Mouse (Mus musculus) CH12.LX (cell line): ENCODE results near the gene Smyd4. TPM values are rescaled to one million over a fixed set of nuclear protein-coding genes. Genes with fewer than 3 reads are reported as not detected.

Experiments used
- DNase-seq: peaks from one replicate; pipeline ENCODE4 v3.0.0-alpha.2; 2013; ENCODE audit errors: extremely low read depth
- H3K27ac ChIP-seq: 2 replicates; pipeline ENCODE4 v1.5.1; 2012; ENCODE audit warnings: low read depth, mild to moderate bottlenecking, control low read depth, moderate library complexity; ENCODE audit not compliant: insufficient read depth
- H3K27me3 ChIP-seq: replicated peaks from 2 replicates; pipeline ENCODE3; 2012; ENCODE audit warnings: inconsistent platforms
- H3K36me3 ChIP-seq, 2 experiments: replicated peaks in 1 of 2; 2 replicates each; pipeline versions ENCODE3 to v1.6.1; 2012; ENCODE audit warnings: inconsistent platforms in 1 of 2, low read length in 1 of 2, mild to moderate bottlenecking in 1 of 2, mixed read lengths in 1 of 2, moderate library complexity in 1 of 2; ENCODE audit not compliant: control insufficient read depth in 1 of 2, insufficient read depth in 1 of 2
- H3K4me1 ChIP-seq, 2 experiments: 2 replicates each; pipeline ENCODE4 v1.6.1; 2012; ENCODE audit warnings: inconsistent platforms in 1 of 2, moderate library complexity in 1 of 2; ENCODE audit not compliant: insufficient read depth in 2 of 2, control insufficient read depth in 1 of 2
- H3K4me2 ChIP-seq: 2 replicates; pipeline ENCODE4 v1.6.1; 2012; ENCODE audit warnings: low read depth, mild to moderate bottlenecking, control low read depth; ENCODE audit not compliant: poor library complexity, insufficient read depth, severe bottlenecking
- H3K4me3 ChIP-seq, 3 experiments: fragments of 150-350 bp in 1 of 3; sonication (generic) in 1 of 3; replicated peaks in 1 of 3; 2 replicates each; pipeline versions ENCODE3 to v1.5.1; 2011 to 2012; ENCODE audit warnings: low read depth in 2 of 3, low read length in 2 of 3, mild to moderate bottlenecking in 2 of 3, moderate library complexity in 2 of 3, control low read depth in 1 of 3, improper control_type of control experiment in 1 of 3, inconsistent platforms in 1 of 3, mixed read lengths in 1 of 3; ENCODE audit not compliant: poor library complexity in 1 of 3
- H3K79me2 ChIP-seq: replicated peaks from 2 replicates; pipeline ENCODE4 v1.6.1; 2012; ENCODE audit warnings: mild to moderate bottlenecking, moderate library complexity; ENCODE audit not compliant: control insufficient read depth, poor library complexity, insufficient read depth, severe bottlenecking; ENCODE audit errors: extremely low read depth
- H3K9ac ChIP-seq: 2 replicates; pipeline ENCODE4 v1.6.1; 2012; ENCODE audit warnings: low read depth, mild to moderate bottlenecking, control low read depth, moderate library complexity; ENCODE audit not compliant: insufficient read depth
- H3K9me3 ChIP-seq: replicated peaks from 2 replicates; pipeline ENCODE3; 2012; ENCODE audit warnings: low read length, inconsistent platforms, mixed read lengths
- BHLHE40 ChIP-seq: IDR thresholded peaks from 2 replicates; pipeline ENCODE4 v1.6.1; 2011; ENCODE audit warnings: mild to moderate bottlenecking, low read depth, low read length, improper control_type of control experiment
- CHD1 ChIP-seq: IDR thresholded peaks from 2 replicates; pipeline ENCODE4 v1.6.1; 2012; ENCODE audit warnings: low read depth, low read length, improper control_type of control experiment, inconsistent platforms
- CHD2 ChIP-seq: IDR thresholded peaks from 2 replicates; pipeline ENCODE4 v1.6.1; 2011; ENCODE audit warnings: low read length, improper control_type of control experiment
- CTCF ChIP-seq, 2 experiments: IDR thresholded peaks in 1 of 2; conservative IDR thresholded peaks in 1 of 2; 2 replicates each; pipeline ENCODE4 v1.5.1; 2011 to 2012; ENCODE audit warnings: low read depth in 2 of 2, low read length in 2 of 2, improper control_type of control experiment in 1 of 2, inconsistent platforms in 1 of 2, mild to moderate bottlenecking in 1 of 2, moderate library complexity in 1 of 2
- E2F4 ChIP-seq: IDR thresholded peaks from 2 replicates; pipeline ENCODE4 v1.6.1; 2011; ENCODE audit warnings: low read depth, low read length, improper control_type of control experiment; ENCODE audit not compliant: insufficient replicate concordance
- ELF1 ChIP-seq: IDR thresholded peaks from 2 replicates; pipeline ENCODE4 v1.6.1; 2014; ENCODE audit warnings: low read depth, mild to moderate bottlenecking, inconsistent platforms, low read length, improper control_type of control experiment
- EP300 ChIP-seq: IDR thresholded peaks from 2 replicates; pipeline ENCODE4 v1.6.1; 2011; ENCODE audit warnings: low read length, improper control_type of control experiment
- ETS1 ChIP-seq: conservative IDR thresholded peaks from 2 replicates; pipeline ENCODE4 v1.6.1; 2012; ENCODE audit warnings: low read depth, mild to moderate bottlenecking, inconsistent platforms, low read length, improper control_type of control experiment, moderate library complexity
- GABPA ChIP-seq: IDR thresholded peaks from 2 replicates; pipeline ENCODE4 v1.6.1; 2012; ENCODE audit warnings: low read depth, low read length, improper control_type of control experiment, inconsistent platforms; ENCODE audit not compliant: insufficient replicate concordance
- HCFC1 ChIP-seq: IDR thresholded peaks from 2 replicates; pipeline ENCODE4 v1.6.1; 2012; ENCODE audit warnings: low read depth, mild to moderate bottlenecking, inconsistent platforms, low read length, improper control_type of control experiment
- IRF4 ChIP-seq: IDR thresholded peaks from 2 replicates; pipeline ENCODE4 v1.6.1; 2014; ENCODE audit warnings: low read depth, mild to moderate bottlenecking, inconsistent platforms, low read length, improper control_type of control experiment
- JUN ChIP-seq: IDR thresholded peaks from 2 replicates; pipeline ENCODE4 v1.6.1; 2011; ENCODE audit warnings: low read depth, mild to moderate bottlenecking, low read length, improper control_type of control experiment, moderate library complexity; ENCODE audit not compliant: insufficient read depth
- JUND ChIP-seq: conservative IDR thresholded peaks from 2 replicates; pipeline ENCODE4 v1.6.1; 2011; ENCODE audit warnings: low read depth, low read length, improper control_type of control experiment
- KAT2A ChIP-seq: IDR thresholded peaks from 2 replicates; pipeline ENCODE4 v1.6.1; 2012; ENCODE audit warnings: low read length, improper control_type of control experiment, inconsistent platforms; ENCODE audit not compliant: insufficient replicate concordance
- MAFK ChIP-seq: IDR thresholded peaks from 2 replicates; pipeline ENCODE4 v1.6.1; 2011; ENCODE audit warnings: low read length, improper control_type of control experiment; ENCODE audit not compliant: insufficient replicate concordance
- MAZ ChIP-seq: IDR thresholded peaks from 2 replicates; pipeline ENCODE4 v1.6.1; 2012; ENCODE audit warnings: low read depth, mild to moderate bottlenecking, inconsistent platforms, low read length, improper control_type of control experiment, moderate library complexity
- MEF2A ChIP-seq: IDR thresholded peaks from 2 replicates; pipeline ENCODE4 v1.6.1; 2014; ENCODE audit warnings: low read depth, mild to moderate bottlenecking, inconsistent platforms, low read length, improper control_type of control experiment, borderline replicate concordance
- MXI1 ChIP-seq: IDR thresholded peaks from 2 replicates; pipeline ENCODE4 v1.6.1; 2011; ENCODE audit warnings: mild to moderate bottlenecking, low read depth, low read length, improper control_type of control experiment
- NELFE ChIP-seq: IDR thresholded peaks from 2 replicates; pipeline ENCODE4 v1.6.1; 2011; ENCODE audit warnings: low read depth, low read length, improper control_type of control experiment
- NRF1 ChIP-seq: IDR thresholded peaks from 2 replicates; pipeline ENCODE4 v1.6.1; 2014; ENCODE audit warnings: low read depth, mild to moderate bottlenecking, inconsistent platforms, low read length, improper control_type of control experiment, moderate library complexity
- PAX5 ChIP-seq: IDR thresholded peaks from 2 replicates; pipeline ENCODE4 v1.6.1; 2012; ENCODE audit warnings: low read length, inconsistent platforms, mixed read lengths
- POLR2A ChIP-seq: IDR thresholded peaks from 2 replicates; pipeline ENCODE4 v1.6.1; 2011; ENCODE audit warnings: low read depth, mild to moderate bottlenecking, improper control_type of control experiment, low read length
- POLR2AphosphoS2 ChIP-seq: IDR thresholded peaks from 2 replicates; pipeline ENCODE4 v1.6.1; 2011; ENCODE audit warnings: low read depth, low read length, improper control_type of control experiment
- RAD21 ChIP-seq: IDR thresholded peaks from 2 replicates; pipeline ENCODE4 v1.6.1; 2011; ENCODE audit warnings: low read depth, mild to moderate bottlenecking, low read length, improper control_type of control experiment, moderate library complexity
- RCOR1 ChIP-seq: conservative IDR thresholded peaks from 2 replicates; pipeline ENCODE4 v1.6.1; 2012; ENCODE audit warnings: low read depth, mild to moderate bottlenecking, inconsistent platforms, low read length, improper control_type of control experiment
- SIN3A ChIP-seq: IDR thresholded peaks from 2 replicates; pipeline ENCODE4 v1.6.1; 2012; ENCODE audit warnings: low read length, improper control_type of control experiment, inconsistent platforms
- SMC3 ChIP-seq: IDR thresholded peaks from 2 replicates; pipeline ENCODE4 v1.6.1; 2011; ENCODE audit warnings: low read depth, low read length, improper control_type of control experiment
- TBP ChIP-seq: conservative IDR thresholded peaks from 2 replicates; pipeline ENCODE4 v1.6.1; 2011; ENCODE audit warnings: low read depth, low read length, improper control_type of control experiment
- TCF12 ChIP-seq: IDR thresholded peaks from 2 replicates; pipeline ENCODE4 v1.6.1; 2014; ENCODE audit warnings: low read depth, mild to moderate bottlenecking, inconsistent platforms, low read length, improper control_type of control experiment
- UBTF ChIP-seq: IDR thresholded peaks from 2 replicates; pipeline ENCODE4 v1.6.1; 2012; ENCODE audit warnings: low read depth, mild to moderate bottlenecking, inconsistent platforms, low read length, improper control_type of control experiment, moderate library complexity
- USF1 ChIP-seq: IDR thresholded peaks from 2 replicates; pipeline ENCODE4 v1.6.1; 2014; ENCODE audit warnings: low read depth, mild to moderate bottlenecking, inconsistent platforms, low read length, improper control_type of control experiment
- USF2 ChIP-seq: conservative IDR thresholded peaks from 2 replicates; pipeline ENCODE4 v1.6.1; 2011; ENCODE audit warnings: low read depth, low read length, improper control_type of control experiment
- ZC3H11A ChIP-seq: IDR thresholded peaks from 2 replicates; pipeline ENCODE4 v1.6.1; 2012; ENCODE audit warnings: low read depth, mild to moderate bottlenecking, inconsistent platforms, low read length, improper control_type of control experiment
- ZKSCAN1 ChIP-seq: IDR thresholded peaks from 2 replicates; pipeline ENCODE4 v1.6.1; 2012; ENCODE audit warnings: low read depth, inconsistent platforms, low read length, improper control_type of control experiment, borderline replicate concordance
- ZMIZ1 ChIP-seq: IDR thresholded peaks from 2 replicates; pipeline ENCODE4 v1.6.1; 2012; ENCODE audit warnings: low read depth, mild to moderate bottlenecking, inconsistent platforms, low read length, improper control_type of control experiment
- ZNF384 ChIP-seq: IDR thresholded peaks from 2 replicates; pipeline ENCODE4 v1.6.1; 2012; ENCODE audit warnings: low read depth, low read length, improper control_type of control experiment, inconsistent platforms
- dilution Hi-C: fragments of 300-500 bp; cut with MboI; formaldehyde crosslinking; loops from 2 replicates; pipeline ENCODE4 v1.14.3; 2020; ENCODE audit warnings: low sequenced_read_pairs; ENCODE audit not compliant: extremely low pct_unique_long_range_greater_than_20kb, extremely low pct_ligation_motif_present
- in situ Hi-C: fragments of 300-500 bp; cut with MboI; formaldehyde crosslinking; loops from 3 replicates; pipeline ENCODE4 v1.14.3; 2019; ENCODE audit warnings: low sequenced_read_pairs, low pct_ligation_motif_present, low pct_unique_long_range_greater_than_20kb, mixed read lengths
- polyA plus RNA-seq: library from polyadenylated mRNA; unstranded; fragments of >175 nt; gene quantifications from 2 replicates; pipeline ENCODE4 v1.2.1, GENCODE M21; 2012; ENCODE audit warnings: low read depth; ENCODE audit not compliant: insufficient read length
- total RNA-seq, 2 experiments: library from RNA; depleted of rRNA; stranded (reverse); fragments of 300-350 nt in 1 of 2; fragments of >200 nt in 1 of 2; gene quantifications; 2 replicates each; pipeline ENCODE4 v1.2.3; 2012 to 2014

Smyd4 gene
- total and polyA plus RNA-seq, 3 experiments, result 11.8 to 15.4 (median 13.9) TPM

DNA sequence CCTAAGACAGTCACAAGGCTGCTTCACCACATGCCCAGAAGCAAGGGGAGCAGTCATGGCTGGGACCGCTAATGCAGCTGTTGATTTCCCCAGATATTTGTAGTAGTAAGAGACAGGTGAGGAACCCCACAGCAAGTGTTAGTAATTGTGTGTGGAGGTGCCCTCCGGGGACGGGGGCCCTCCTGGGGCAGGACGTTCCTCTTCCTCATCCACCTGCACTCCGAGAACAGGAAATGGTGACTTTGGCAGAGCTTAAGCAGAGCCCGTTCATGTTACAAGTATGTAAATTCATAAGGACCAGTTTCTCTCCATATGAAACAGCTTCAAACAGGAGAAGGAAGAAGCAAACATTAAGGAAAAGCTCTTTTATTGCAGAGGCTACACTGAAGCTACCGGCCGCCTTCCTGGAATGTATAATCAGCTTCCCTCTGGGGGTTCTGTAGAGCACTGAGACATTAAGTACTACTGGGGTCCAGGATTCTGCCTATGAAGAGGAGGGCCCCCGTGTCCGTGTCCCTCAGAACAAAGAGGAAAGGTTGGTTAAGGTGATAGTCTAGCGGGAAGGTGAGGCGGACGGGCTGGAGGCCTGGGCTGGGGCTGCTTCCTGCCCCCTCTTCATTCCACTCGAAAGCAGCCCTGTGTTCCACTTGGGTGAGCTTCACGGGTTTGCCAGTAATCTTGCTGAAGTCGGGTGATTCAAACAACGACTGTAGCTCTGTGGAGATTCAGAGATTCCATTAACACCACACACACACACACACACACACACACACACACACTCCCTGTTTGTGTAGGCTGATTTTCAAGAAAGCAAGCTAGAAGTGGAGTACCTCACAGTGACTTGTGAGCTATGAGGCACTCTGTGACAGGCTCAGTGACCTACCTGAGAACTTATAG lies 61.7 kb downstream of the Smyd4 start:
- Histone ChIP-seq H3K27ac (peak overlapping the region; percentile 60), H3K27me3 (no peaks in the 10 kb centered on the region), H3K4me3 (peak overlapping the region in 2 of 3 experiments; percentile 18 to 39), H3K79me2 (no peaks in the 10 kb centered on the region), H3K4me1 (peaks cover 36 to 63% of the 10 kb centered on the region in 2 experiments), H3K36me3 (peaks cover 4 to 18% of the 10 kb centered on the region in 2 experiments), H3K9ac (peak overlapping the region; percentile 39), H3K9me3 (no peaks in the 10 kb centered on the region), H3K4me2 (peak overlapping the region; percentile 64)
- peak; percentile 76 for DNase-seq
- in situ Hi-C loops, result loop anchor here (5.0 kb wide), 1 partner anchor 47 kb away; no protein-coding TSS in a partner anchor
- dilution Hi-C loops, result no loop called here
- no peak; the same call in 1 of the 2 replicates for TF ChIP-seq UBTF
- TF ChIP-seq SIN3A, result peak; percentile 89; the same call in 1 of the 2 replicates
- TF ChIP-seq PAX5, result no peak
- peak; percentile 49 for TF ChIP-seq MAZ
- 0 out of 2 replicates have a peak, but pooled peaks have one; percentile 29 for TF ChIP-seq KAT2A
- TF ChIP-seq TBP, result 0 out of 2 replicates have a peak, but pooled peaks have one; percentile 34
- TF ChIP-seq POLR2A, result peak; percentile 20; the same call in 1 of the 2 replicates
- no peak for TF ChIP-seq MAFK
- peak; percentile 84 for TF ChIP-seq TCF12
- TF ChIP-seq ETS1, result peak; percentile 80
- TF ChIP-seq IRF4, result peak; percentile 88
- no peak for TF ChIP-seq USF1
- no peak for TF ChIP-seq CTCF (conservative IDR thresholded peaks at IDR 0.05 in 1 of 2, IDR thresholded peaks at IDR 0.05 in 1 of 2; ENCODE audit: low read depth in 2 of 2, low read length in 2 of 2)
- TF ChIP-seq ZKSCAN1, result no peak
- TF ChIP-seq BHLHE40, result peak; percentile 95
- no peak for TF ChIP-seq USF2
- TF ChIP-seq E2F4, result 0 out of 2 replicates have a peak, but pooled peaks have one; percentile 15
- no peak for TF ChIP-seq ZNF384
- peak; percentile 74 for TF ChIP-seq MXI1
- TF ChIP-seq ELF1, result peak; percentile 80
- 0 out of 2 replicates have a peak, but pooled peaks have one; percentile 3 for TF ChIP-seq SMC3
- 0 out of 2 replicates have a peak, but pooled peaks have one; percentile 58 for TF ChIP-seq RCOR1
- TF ChIP-seq RAD21, result no peak; the same call in none of the 2 replicates
- no peak for TF ChIP-seq GABPA
- TF ChIP-seq HCFC1, result no peak; the same call in none of the 2 replicates
- TF ChIP-seq NRF1, result no peak
- TF ChIP-seq MEF2A, result peak; percentile 61; the same call in 1 of the 2 replicates
- TF ChIP-seq CHD1, result peak; percentile 60; the same call in 1 of the 2 replicates
- peak; percentile 54; the same call in 1 of the 2 replicates for TF ChIP-seq NELFE
- peak; percentile 56; the same call in 1 of the 2 replicates for TF ChIP-seq ZMIZ1
- peak; percentile 47 for TF ChIP-seq POLR2AphosphoS2
- peak; percentile 68; the same call in 1 of the 2 replicates for TF ChIP-seq JUN
- TF ChIP-seq EP300, result peak; percentile 81
- TF ChIP-seq ZC3H11A, result no peak
- peak; percentile 50; the same call in 1 of the 2 replicates for TF ChIP-seq JUND
- peak; percentile 36; the same call in 1 of the 2 replicates for TF ChIP-seq CHD2
